Mouse (Mus musculus) gastrocnemius, postnatal 14 days (tissue): ENCODE measurements around the gene Snrpd3. TPM values are rescaled to one million over a fixed set of nuclear protein-coding genes. Genes with fewer than 3 reads are reported as not detected.
"Not testable (repeated sequence)": the region's sequence is repeated elsewhere in the genome, so short reads cannot be mapped to it uniquely, and the experiment has no call there.

Source experiments
- DNase-seq: peaks from one replicate; pipeline ENCODE4 v3.0.0; 2021; ENCODE audit warnings: mixed read lengths
- intact Hi-C: fragments of 180-260 bp; cut with DNase I; formaldehyde crosslinking; loops from one replicate; pipeline ENCODE4 v1.15.1; 2025; ENCODE audit warnings: low total_unique reads
- total RNA-seq, 2 experiments: library from RNA; stranded (reverse); gene quantifications; 2 replicates each; pipeline ENCODE4 v1.2.3; 2021

Snrpd3 gene
- total RNA-seq, 2 experiments from 2014 or later, result 103 to 108 TPM

DNA sequence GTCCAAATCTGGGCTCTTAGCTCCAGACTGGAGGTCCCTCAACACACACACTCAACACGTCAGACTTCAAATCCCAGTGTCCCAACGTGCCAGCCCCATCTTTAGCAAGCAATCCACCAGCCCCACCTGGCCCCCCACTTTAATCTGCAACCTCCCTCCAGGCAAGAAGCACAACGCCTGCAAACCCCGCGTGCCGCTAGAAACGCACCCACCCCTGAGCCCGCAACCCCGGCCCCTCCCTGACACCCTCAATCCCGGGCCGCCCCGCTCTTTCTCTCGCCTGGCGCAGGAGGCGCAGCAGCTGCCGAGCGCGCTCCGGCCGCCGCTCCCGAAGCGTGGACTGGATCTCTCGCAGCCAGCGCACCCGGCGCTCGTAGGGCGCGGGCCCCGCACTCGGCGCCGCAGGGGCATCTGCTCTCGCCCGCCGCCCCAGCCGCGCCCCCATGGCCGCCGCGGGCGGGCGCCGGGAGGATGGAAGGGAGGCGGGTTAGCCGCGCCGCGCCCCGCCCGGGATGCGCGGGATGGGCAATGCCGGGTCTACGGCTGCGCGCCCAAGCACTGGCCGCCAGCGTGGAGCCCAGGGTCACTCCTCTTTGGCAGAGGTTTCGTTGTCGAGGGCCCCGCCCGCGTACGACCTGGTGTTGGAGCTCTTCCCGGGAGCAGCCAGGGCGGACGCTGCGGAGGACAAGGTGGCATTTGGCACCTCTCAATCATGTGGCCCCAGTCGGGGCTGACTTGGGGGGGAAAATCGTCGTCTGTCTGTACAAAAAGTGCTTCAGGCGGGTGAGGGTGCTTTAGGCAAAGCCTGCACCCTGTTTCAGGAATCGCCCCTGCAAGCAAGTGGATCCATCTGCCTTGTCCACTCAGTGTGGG is 42.6 kb downstream of the Snrpd3 start, which contains the start of gene Lrrc75b:
Gene Lrrc75b (minus strand): TSS at position 655 of the 873 bp plus-strand sequence.
- intact Hi-C loops, result no loop called here
- peak; percentile 52 for DNase-seq

DNA sequence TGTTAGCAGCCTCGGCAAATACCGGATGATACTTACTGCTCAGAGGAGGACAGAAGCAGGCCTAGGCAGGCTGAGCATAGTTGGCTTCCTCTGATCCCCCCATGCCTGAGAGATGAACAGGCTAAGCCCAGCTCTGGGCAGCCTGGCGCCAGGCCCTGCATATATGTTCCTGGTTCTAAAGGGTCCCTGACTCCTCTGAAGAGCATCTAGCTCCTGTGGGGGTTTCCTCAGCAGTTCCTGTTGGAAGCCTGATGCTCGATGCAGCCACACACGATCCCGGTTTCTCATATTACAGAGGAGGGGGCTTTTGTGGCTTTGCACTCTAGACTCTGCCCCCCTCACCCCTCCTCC is 43.2 kb downstream of the Snrpd3 start:
- intact Hi-C loops, result no loop called here
- no peak for DNase-seq

GRCm38 (mm10) chr10:75561071-75561654 is 43.8 kb downstream of the Snrpd3 start, which contains the start of gene Ggt1:
Gene Ggt1 (plus strand): TSS chr10:75561604.
- intact Hi-C loops, result no loop called here
- DNase-seq, result no peak

DNA sequence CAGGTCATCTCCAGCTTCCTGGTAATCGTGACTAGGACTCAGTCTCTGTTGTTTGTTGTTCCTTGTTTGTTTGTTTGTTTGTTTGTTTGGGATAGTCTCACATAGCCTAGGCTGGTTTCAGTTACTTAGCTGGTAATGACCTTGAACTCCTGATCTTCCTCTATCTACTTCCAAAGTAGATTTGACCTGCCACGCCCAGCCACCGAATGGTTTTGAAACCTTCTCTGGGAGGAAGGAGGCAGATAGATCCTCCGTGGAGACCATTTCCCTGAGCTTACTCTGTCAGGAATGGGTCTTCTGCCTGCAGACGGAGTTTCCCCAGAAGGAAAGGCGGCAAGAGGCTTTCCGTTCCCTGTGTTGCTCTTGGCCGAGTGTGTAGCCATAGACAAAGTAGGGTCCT is 45.2 kb downstream of the Snrpd3 start:
- intact Hi-C loops, result no loop called here
- no peak for DNase-seq

DNA sequence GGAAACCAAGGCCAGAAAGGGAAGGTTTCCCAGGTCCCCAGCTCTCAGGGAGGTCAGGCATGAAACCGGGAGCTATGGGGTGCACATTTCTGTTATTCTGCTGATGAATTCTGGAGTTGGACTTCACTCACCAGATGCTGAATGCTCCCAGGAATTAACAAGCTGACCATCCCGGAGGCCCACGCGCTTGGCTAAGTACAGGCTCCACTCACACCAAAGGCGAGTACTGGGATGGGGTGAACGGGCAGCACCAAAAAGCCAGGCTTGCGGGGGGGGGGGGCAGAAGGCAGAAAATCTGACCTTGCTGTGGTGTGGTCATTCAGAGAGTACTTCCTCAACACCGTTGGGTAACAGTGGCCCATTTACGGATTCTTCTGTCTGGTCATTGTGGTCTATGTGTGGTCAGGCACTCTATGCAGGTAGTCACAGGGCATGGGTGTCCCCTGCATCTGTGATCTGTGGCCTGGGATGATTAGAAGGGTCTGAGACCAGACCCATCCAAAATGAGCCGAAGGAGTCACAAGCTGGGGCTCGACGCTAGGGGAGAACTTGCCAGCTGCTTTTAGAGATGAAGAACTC is 47.4 kb downstream of the Snrpd3 start:
- DNase-seq, result no peak
- intact Hi-C loops, result no loop called here

- no peak for DNase-seq
- intact Hi-C loops, result no loop called here
These were observed 48.1 kb downstream of the Snrpd3 start for GRCm38 (mm10) chr10:75565436-75565835.

- intact Hi-C loops, result no loop called here
These were observed 48.6 kb downstream of the Snrpd3 start for GRCm38 (mm10) chr10:75565906-75566305.

DNA sequence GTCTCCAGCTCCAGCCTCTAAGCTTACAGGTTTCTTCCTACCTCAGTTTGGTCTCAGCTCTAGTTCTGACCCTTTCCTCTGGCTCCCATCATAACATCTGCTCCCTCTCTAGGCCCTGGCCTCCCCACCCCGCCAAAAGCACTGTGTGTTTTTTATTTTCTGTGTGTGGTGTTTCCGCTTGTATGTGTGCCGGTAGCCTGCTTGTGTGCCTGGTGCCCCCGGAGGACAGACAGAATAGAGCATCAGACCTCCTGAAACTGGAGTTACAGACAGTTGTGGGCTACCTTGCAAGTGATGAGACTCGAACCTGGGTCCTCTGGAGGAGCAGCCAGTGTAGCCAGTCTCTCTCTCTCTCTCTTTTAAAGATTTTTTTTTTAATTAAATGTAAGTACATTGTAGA is 49.0 kb downstream of the Snrpd3 start:
- no peak for DNase-seq
- intact Hi-C loops, result no loop called here

More at GRCm38 (mm10) chr10:75565906-75566305, 48.6 kb downstream of the Snrpd3 start:
- DNase-seq, result no peak

DNA sequence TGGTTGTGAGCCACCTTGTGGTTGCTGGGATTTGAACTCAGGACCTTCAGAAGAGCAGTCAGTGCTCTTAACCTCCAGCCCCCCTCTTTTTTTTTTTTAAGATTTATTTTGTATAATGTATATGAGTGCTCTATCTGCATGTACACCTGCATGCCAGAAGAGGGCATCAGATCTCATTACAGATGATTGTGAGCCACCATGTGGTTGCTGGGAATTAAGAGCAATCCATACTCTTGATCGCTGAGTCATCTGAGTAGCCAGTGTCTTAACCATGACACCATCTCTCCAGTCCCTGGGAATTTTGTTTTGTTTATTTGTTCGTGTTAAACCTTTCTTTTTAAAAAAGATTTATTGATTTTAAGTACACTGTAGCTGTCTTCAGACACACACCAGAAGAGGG is 49.4 kb downstream of the Snrpd3 start:
- intact Hi-C loops, DNase-seq: not testable (repeated sequence)

GRCm38 (mm10) chr10:75568029-75568428 is 50.7 kb downstream of the Snrpd3 start:
- intact Hi-C loops, result no loop called here
- DNase-seq, result no peak

- intact Hi-C loops, result no loop called here
- DNase-seq, result no peak
These were observed 51.1 kb downstream of the Snrpd3 start for GRCm38 (mm10) chr10:75568441-75568840.

- intact Hi-C loops, result no loop called here
- no peak for DNase-seq
These were observed 51.5 kb downstream of the Snrpd3 start for GRCm38 (mm10) chr10:75568851-75569250.

DNA sequence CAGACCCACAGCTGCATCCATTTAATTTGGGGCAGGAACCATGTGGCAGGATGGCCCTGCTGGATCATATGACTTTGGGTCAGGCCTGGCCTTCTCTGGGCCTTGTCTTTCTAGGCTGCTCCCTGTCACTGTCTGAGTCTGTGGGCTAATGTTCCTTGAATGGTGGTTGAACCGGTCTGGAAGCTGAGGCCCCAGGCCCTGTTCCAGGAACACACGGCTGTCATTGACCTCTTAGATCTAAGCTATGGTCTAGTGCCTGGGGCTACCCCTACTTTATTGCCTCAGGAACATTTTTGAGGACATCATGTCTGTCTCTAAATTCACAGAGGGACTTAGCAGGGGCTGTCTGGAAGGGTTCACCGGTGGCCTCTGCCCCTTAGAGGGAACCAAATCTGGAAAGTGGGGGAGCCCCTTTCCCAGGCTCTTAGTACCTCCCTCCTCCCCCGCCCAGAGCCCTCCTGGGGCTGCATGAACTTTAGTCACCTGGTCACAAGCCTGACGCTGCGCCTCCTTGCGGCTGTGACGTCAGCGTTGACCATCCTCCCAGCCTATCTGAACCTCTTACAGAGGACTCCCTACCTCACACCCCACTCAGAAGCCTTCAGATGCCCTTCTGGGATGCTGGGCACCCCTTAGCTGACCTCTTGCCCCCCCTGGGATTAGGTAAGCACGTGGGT is 53.8 kb downstream of the Snrpd3 start:
- intact Hi-C loops, result no loop called here
- DNase-seq, result no peak

DNA sequence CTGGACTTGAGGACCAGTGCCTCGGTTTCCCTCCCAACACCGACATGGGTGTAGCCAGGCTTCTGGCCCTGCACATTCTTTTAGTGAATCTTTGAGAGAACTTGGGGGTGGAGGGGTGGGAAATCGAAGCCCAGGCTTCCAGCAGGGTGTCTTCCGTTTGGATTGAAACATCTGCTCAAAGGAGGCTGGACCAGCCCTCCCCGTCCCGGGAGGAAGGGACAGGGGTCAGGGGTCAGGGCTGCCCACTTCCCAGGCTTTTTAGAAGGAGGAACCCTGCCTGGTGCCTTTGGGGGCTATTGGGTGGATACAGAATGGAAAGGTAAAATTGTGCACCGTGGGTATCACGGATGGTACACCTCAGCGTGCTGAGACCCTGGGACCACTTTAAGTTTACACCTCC is 54.6 kb downstream of the Snrpd3 start:
- no peak for DNase-seq
- intact Hi-C loops, result no loop called here

DNA sequence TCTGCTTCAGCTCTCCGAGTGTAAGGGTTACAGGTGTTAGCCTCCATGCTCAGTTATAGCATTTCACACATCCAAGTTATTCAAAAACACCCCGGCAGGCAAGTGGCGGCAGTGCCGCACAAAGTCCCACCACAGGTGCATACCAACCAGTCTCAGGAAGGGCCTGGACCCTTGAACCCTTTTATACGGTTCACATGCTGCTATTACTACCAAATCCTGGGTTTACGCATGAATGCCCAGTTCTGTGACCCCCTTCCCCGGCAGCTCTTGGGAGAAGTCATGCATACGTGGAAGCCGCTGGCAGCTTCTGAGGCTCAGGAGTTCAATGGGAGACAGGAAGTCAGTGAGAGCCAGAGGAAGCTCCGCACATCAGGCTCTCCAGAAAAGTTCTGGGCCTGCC is 55.8 kb downstream of the Snrpd3 start:
- intact Hi-C loops, result no loop called here
- no peak for DNase-seq

DNA sequence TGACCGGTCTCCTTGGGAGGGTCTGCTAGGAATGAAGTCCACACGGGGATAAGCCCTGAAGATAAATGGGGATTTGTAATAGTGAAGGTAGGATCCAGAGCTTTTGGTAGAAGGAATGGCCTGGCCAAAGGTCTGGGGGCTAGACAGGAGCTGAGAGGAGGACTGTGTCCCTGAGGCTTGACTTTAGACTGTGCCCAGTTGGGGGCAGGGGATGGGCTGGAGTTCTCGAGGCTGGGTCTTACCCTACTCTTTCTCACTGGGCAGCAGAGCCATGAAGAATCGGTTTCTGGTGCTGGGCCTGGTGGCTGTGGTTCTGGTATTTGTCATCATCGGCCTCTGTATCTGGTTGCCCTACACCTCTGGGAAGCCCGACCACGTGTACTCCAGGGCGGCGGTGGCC is 56.6 kb downstream of the Snrpd3 start:
- no peak for DNase-seq
- intact Hi-C loops, result no loop called here

GRCm38 (mm10) chr10:75579129-75579528 is 61.8 kb downstream of the Snrpd3 start:
- intact Hi-C loops, result no loop called here
- DNase-seq, result no peak

DNA sequence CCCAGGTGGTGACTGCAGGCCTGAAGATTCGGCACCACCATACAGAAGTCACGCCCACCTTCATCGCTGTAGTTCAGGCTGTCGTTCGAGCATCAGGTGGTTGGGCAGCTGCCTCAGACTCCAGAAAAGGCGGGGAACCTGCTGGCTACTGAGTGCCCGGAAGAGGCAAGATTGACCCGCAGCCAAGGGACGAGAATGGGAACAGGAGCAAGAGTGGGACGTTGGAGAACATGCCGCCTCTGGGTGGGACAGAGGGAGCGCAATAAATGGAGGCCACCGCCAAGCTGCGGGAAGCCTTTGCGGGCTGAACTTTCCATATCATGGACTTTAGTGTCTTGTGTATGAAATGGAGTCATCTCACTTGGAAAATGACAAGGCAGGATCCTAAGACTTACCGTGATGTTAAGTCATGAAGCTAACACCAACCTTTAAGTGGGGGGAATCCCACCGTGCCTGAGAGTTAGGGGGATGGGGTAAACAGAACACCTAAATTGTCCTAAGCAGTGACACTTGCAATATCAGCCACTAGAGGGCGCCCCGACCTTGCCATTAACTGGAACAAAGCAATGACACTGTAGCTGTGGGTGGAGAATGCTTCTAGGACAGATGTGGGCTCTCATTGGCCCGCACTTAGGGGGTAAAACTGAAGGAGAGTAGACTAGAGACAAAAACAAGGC is 68.7 kb downstream of the Snrpd3 start:
- DNase-seq, result peak; percentile 86
- intact Hi-C loops, result loop anchor here (2.0 to 10.0 kb wide), 3 partner anchors 49 to 249 kb away; partner anchors contain the start of gene Gstt2

GRCm38 (mm10) chr10:75586553-75586879 is 69.2 kb downstream of the Snrpd3 start:
- DNase-seq, result no peak
- intact Hi-C loops, result loop anchor here (2.0 to 10.0 kb wide), 3 partner anchors 48 to 248 kb away; partner anchors contain the start of gene Gstt2
